Mouse (Mus musculus): ENCODE results near the gene Atp5c1. TPM values are rescaled to one million over a fixed set of nuclear protein-coding genes. Genes with fewer than 3 reads are reported as not detected.

Gene Atp5c1
- polyA plus RNA-seq, 1 experiment from 2014 or later, result 1,074 TPM

DNA sequence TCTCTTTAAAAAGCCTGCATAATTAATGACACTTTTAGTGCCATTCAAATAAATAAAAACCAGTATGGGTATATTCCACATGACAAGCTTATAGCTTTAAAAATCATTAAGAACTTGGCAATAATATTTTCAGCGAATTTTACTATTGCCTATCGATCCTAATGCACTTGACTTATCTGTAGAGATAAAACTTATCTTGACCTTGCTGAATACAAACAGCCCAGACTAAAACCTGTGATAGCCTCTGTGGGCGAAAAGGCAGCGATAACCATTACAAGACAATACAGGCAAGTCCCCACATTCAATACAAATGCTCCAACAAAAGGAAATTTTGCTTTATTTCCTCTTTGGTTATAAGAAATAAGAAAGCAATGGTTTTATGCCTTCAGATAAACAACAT is 71.7 kb downstream of the Atp5c1 start:
- 38% methylated on average over 4 of the region's 4 CpGs for WGBS
- no peak overlapping the region for H3K4me2 ChIP-seq
- H3K4me1 ChIP-seq (replicated peaks), result peaks cover 25% of the 10 kb centered on the region
- H3K4me3 ChIP-seq, result no peak overlapping the region
- H3K9me3 ChIP-seq (replicated peaks), result no peaks in the 10 kb centered on the region
- ATAC-seq (ENCODE audit: insufficient number of reproducible peaks, low FRiP score), result no peak
- H3K27ac ChIP-seq (ENCODE audit: poor library complexity, severe bottlenecking), result no peak overlapping the region
- no peak overlapping the region for H3K9ac ChIP-seq
- no peaks in the 10 kb centered on the region for H3K36me3 ChIP-seq
- no peaks in the 10 kb centered on the region for H3K27me3 ChIP-seq (replicated peaks)

Other genes starting within 250 kb of the Atp5c1 start
- 1.7 and 1.8 TPM in 2 replicates for gene 4930412O13Rik, start 199.3 kb downstream of the Atp5c1 start, polyA plus RNA-seq (2016; fragmentation: Nextera tagmentation; extraction: Ambion mirVana)
- 1.0 TPM in 1 of 2 replicates, not detected in the other for gene 9230102O04Rik, start 191.0 kb downstream of the Atp5c1 start, polyA plus RNA-seq (2016; fragmentation: Nextera tagmentation; extraction: Ambion mirVana)
- gene Gata3, start 190.5 kb downstream of the Atp5c1 start, polyA plus RNA-seq (2016; fragmentation: Nextera tagmentation; extraction: Ambion mirVana), result 7.9 and 8.0 TPM in 2 replicates
- 8.9 and 9.4 TPM in 2 replicates for gene Taf3, start 31.9 kb downstream of the Atp5c1 start, polyA plus RNA-seq (2016; fragmentation: Nextera tagmentation; extraction: Ambion mirVana)
- gene Kin, start 83 bp upstream of the Atp5c1 start, polyA plus RNA-seq (2016; fragmentation: Nextera tagmentation; extraction: Ambion mirVana), result 19.1 and 23.2 TPM in 2 replicates
- 0.53 and 4.5 TPM in 2 replicates for gene Itih2, start 50.9 kb upstream of the Atp5c1 start, polyA plus RNA-seq (2016; fragmentation: Nextera tagmentation; extraction: Ambion mirVana)
- 3.3 and 3.6 TPM in 2 replicates for gene Itih5, start 73.1 kb upstream of the Atp5c1 start, polyA plus RNA-seq (2016; fragmentation: Nextera tagmentation; extraction: Ambion mirVana)